Mouse (Mus musculus): Measurements from ENCODE around the gene Phactr2.
A peak's percentile ranks its signal among the peaks of the same experiment; 100 is the strongest.

Phactr2 gene

DNA sequence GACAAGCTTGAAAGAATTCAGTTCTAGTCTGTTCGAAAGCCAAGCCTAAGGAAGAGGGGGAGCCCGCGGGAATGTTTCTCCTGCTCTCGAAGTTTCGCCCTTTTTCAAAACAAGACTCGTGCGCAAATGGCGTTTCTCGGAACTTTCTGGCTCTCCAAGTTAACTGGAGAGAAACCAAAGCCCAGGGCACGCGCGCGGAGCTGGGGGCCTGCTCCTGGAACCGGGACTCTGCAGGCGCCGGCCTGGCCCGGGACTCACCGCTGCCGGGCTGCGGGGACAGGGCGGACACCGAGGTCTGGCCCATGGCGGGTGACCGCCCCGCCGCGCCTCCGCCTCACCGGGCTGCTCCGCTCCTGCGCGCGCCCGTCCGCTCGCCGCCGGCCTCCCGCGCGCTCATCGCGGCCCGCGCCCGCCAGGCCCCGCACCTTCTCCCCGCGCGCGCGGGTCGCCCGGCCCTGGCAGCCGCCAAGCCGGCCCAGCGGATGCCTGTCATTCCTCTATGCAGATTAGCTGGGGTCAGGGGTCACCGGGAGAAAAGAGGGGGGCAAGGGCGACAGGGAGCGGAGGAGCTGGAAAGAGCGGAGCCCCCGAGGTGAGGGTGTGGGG is 150.3 kb downstream of the Phactr2 start:
- peak; percentile 15 for DNase-seq

- DNase-seq: no peak
Observed at GRCm38 (mm10) chr10:13323139-13323805, 150.9 kb downstream of the Phactr2 start.

DNA sequence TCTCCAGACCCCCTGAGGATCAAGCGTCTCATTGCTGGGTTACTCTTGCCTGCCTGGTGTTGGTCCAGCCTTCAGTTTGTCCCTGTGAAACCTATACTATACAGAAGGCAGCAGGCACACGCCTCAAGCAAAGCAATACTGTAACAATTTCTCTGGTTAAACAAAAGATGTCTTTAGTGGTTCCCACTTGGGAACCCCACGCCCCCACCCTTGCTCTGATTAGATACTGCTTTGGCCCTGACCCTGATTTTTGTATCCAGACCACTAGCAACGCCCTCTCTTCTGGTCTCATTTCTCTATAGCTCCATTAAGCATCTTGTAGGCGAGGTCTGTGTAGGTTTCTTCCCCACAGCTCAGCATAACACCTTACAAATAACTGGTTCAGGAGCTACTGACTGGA is 159.2 kb downstream of the Phactr2 start:
- DNase-seq: no peak

- DNase-seq: no peak
Observed at GRCm38 (mm10) chr10:13312576-13312975, 161.6 kb downstream of the Phactr2 start.

DNA sequence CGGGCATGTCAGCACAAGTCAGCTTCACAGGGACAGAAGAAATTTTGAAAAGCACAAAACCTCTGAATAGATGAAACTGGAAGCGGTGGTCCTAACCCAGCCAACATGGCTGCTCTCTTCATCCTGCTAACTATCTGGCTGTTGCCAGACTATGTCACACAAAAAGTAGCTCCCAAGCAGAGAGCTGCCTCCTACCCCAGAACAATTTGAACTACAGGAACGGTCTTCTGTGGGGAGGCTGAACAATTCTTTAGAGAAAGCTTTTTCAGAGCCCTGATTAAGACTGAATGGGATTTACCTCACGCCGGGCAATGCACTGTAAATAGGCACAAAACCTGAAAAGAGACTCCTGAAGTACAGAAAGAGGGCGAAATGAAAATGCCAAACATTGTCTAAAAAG is 162.6 kb downstream of the Phactr2 start:
- DNase-seq: no peak

DNA sequence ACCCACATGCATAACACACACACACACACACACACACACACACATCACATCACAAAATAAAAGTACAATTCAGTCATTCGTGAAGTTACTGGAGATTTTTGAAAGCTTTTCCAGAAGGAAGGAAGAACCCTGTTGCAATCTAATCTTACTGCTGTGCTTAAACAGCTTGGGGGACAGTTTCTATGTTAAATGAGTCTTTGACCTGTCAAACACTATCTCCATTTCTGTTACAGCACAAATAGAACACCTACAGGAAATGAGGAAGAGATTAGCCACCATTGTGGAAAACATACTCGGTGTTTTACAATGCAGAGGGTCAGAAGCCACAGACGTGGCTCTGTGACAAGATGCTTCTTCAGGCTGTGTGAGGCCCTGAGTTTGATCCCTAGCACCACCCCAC is 164.1 kb downstream of the Phactr2 start:
- DNase-seq: no peak

- no peak for DNase-seq
Observed at GRCm38 (mm10) chr10:13304641-13305241, 169.5 kb downstream of the Phactr2 start.

- no peak for DNase-seq
Observed at GRCm38 (mm10) chr10:13303271-13304265, 170.6 kb downstream of the Phactr2 start.

DNA sequence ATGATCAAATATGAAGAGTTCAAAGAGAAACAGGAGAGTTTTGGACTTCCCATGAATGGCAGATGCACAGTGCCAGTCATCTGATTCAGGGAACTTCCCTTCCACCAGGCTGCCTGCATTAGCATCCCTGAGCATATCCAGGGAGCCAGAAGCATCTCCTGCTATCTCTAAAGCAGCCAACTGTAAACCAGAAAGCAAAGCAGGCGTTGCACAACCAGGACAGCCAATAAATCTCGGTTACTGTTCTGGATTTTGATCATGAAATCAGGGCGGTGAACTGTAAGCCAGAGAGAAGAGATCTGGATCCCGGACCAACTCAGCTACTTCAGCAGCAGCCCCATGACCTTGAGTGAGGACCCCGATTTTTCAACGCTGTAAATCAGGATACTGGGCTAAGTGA is 173.6 kb downstream of the Phactr2 start:
- DNase-seq: no peak

- DNase-seq: no peak
Observed at GRCm38 (mm10) chr10:13300196-13300595, 174.0 kb downstream of the Phactr2 start.

GRCm38 (mm10) chr10:13294886-13295285 is 179.3 kb downstream of the Phactr2 start:
- DNase-seq: no peak

GRCm38 (mm10) chr10:13292026-13292425 is 182.2 kb downstream of the Phactr2 start:
- DNase-seq: no peak

DNA sequence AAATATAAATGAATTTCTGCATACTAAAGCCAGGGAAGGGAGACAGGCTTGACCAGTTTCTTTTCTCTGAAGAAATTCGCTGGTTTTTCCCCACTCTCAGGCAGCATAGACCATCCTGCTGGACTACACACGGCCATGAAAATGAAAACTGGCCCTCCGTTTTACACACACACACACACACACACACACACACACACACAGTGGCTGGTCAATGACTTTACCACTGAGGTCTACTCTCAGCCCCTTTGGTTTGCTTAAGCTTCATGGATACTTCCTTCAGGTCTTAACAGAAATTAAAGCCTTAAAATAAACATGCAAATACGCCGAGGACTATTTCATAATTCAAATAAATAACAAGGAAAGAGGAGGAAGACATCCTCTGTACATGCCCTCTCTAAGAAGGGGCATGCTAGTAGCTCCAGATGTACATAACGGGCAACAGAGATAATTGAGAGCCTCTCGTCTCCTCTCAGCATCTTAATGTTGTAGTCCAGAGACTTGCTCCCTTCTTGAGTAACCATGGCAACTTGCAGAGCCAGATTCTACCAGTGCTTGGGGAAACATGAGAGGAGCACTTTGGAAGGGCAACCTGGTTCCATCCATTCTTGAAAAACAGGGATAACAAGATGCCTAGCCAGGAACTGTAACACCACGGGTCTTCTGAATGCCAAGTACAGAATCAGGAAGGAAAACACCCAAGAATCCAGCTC is 184.8 kb downstream of the Phactr2 start:
- DNase-seq: no peak

DNA sequence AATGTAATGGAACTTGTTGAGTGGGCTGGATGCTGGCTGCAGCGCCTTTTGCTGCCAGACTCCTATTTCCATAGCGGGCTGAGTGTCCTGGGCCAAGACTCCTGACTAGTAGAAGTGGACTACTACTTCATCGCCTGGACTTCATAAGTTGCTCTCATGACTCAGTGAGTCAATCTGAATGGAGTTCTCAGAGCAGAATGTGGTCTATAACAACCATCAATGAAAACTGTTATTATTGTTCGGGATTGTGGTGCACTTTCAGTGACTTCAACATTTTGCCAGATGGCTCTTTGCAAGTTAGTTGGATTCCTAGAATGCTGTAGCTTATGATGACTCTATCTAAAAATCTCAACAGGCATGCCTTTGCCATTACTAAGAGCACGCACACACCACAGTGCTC is 185.9 kb downstream of the Phactr2 start:
- no peak for DNase-seq

GRCm38 (mm10) chr10:13283441-13283840 is 190.8 kb downstream of the Phactr2 start:
- DNase-seq: no peak

- DNase-seq: no peak
Observed at GRCm38 (mm10) chr10:13280298-13280853, 193.8 kb downstream of the Phactr2 start.

- no peak for DNase-seq
Observed at GRCm38 (mm10) chr10:13276298-13276697, 197.9 kb downstream of the Phactr2 start.

- DNase-seq: no peak
Observed at GRCm38 (mm10) chr10:13275152-13275551, 199.1 kb downstream of the Phactr2 start.

GRCm38 (mm10) chr10:13274699-13275098 is 199.5 kb downstream of the Phactr2 start:
- DNase-seq: no peak

GRCm38 (mm10) chr10:13273756-13274155 is 200.5 kb downstream of the Phactr2 start:
- no peak for DNase-seq

- no peak for DNase-seq
Observed at GRCm38 (mm10) chr10:13271716-13272115, 202.5 kb downstream of the Phactr2 start.

- no peak for DNase-seq
Observed at GRCm38 (mm10) chr10:13271099-13271498, 203.1 kb downstream of the Phactr2 start.
